Mouse (Mus musculus) erythroblast, embryonic 14.5 days (primary cell): Measurements from ENCODE around the gene Mustn1. TPM values are rescaled to one million over a fixed set of nuclear protein-coding genes. Genes with fewer than 3 reads are reported as not detected.

Experiments used
- H3K27me3 ChIP-seq: 2 replicates; pipeline ENCODE4 v1.6.1; 2012; ENCODE audit warnings: inconsistent platforms; ENCODE audit not compliant: control insufficient read depth
- H3K36me3 ChIP-seq: 2 replicates; pipeline ENCODE4 v1.6.1; 2012; ENCODE audit warnings: mild to moderate bottlenecking, inconsistent platforms; ENCODE audit not compliant: control insufficient read depth
- H3K4me1 ChIP-seq: 2 replicates; pipeline ENCODE4 v1.6.1; 2012; ENCODE audit warnings: inconsistent platforms; ENCODE audit not compliant: control insufficient read depth
- H3K4me3 ChIP-seq: replicated peaks from 2 replicates; pipeline ENCODE3; 2012; ENCODE audit warnings: moderate library complexity, mild to moderate bottlenecking, inconsistent platforms
- H3K9me3 ChIP-seq: 2 replicates; pipeline ENCODE4 v1.6.1; 2012; ENCODE audit warnings: low read length, inconsistent platforms, mixed read lengths; ENCODE audit not compliant: control insufficient read depth
- GATA1 ChIP-seq: IDR thresholded peaks from 2 replicates; pipeline ENCODE4 v1.6.1; 2012; ENCODE audit warnings: low read length, inconsistent platforms, mixed read lengths
- TAL1 ChIP-seq: IDR thresholded peaks from 3 replicates; pipeline ENCODE4 v1.6.1; 2012; ENCODE audit warnings: low read length, inconsistent platforms, mixed read lengths
- polyA plus RNA-seq: library from polyadenylated mRNA; stranded (reverse); fragments of >175 nt; gene quantifications from 2 replicates; pipeline ENCODE4 v1.2.3, GENCODE M21; 2012

The Mustn1 gene
- 0.03 TPM in 1 of 2 replicates, not detected in the other for polyA plus RNA-seq

DNA sequence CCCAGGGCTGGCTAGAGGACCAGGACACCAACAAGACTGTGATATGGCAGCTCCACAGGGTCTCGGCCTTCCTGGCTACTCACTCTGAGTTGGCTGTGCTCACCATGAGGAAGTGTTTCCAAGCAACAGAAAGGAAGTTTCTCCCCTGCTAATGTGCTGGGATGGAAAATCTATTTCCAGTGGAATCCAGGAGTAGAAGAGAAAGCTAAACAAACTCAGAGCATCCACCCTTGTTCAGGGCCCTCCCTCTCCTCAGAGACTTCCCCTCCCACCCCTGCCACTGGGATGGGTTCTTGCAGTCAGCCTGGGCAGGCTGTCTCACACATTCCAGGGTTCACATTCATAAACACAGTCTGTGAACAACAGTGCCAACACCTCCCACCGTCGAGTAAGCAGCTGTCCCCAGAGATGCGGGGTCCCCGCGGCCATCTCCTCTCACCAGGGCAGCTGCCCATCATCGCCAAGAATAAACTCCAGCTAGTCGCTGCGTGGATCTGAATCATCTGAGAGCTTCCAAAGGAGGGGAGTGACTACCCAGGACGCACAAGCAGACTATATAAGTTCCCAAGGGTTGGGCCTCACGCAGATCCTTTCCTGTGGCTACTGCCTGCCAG lies at the start of gene Mustn1:
Gene Mustn1 (plus strand): TSS at position 243 of the 614 bp plus-strand sequence.
- Histone ChIP-seq H3K36me3 (peaks cover 26% of the 10 kb centered on the region), H3K4me1 (peaks cover 15% of the 10 kb centered on the region), H3K9me3 (no peaks in the 10 kb centered on the region), H3K4me3 (no peak within 1 kb of the TSS), H3K27me3 (no peaks in the 10 kb centered on the region)
- TF ChIP-seq TAL1, result no peak
- no peak for TF ChIP-seq GATA1

DNA sequence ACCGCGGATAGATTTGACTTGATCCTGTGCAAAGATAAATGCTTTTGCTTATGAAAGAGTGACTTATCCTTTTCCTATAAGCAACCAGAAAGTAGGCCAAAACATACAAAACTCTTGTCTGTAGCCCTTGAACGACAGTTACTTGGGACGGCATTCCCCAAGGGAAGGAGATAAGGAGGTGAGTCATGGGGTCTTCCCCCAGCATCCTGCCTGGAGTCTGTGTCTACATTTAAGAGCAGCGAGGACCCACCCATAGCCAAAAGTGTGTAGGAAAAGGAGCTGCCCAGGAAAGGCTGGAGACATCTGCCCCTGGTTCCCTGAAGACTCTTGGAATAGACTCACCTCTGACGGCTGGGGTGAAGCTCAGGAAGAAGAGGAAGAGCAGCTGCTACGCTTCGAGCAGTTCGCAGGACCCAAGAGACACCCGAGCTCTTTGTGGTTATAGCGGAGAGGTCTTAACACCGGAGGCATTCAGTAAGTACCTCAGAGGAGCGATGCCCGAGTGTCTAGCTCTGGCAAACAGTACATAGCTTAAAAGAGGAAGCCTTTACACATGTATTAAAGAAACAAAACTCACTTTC lies 41.5 kb upstream of the Mustn1 start:
- Histone ChIP-seq H3K36me3 (peaks cover 31% of the 10 kb centered on the region), H3K9me3 (no peaks in the 10 kb centered on the region), H3K4me3 (no peak overlapping the region), H3K4me1 (no peaks in the 10 kb centered on the region), H3K27me3 (no peaks in the 10 kb centered on the region)
- TF ChIP-seq TAL1 (no peak), GATA1 (no peak)

DNA sequence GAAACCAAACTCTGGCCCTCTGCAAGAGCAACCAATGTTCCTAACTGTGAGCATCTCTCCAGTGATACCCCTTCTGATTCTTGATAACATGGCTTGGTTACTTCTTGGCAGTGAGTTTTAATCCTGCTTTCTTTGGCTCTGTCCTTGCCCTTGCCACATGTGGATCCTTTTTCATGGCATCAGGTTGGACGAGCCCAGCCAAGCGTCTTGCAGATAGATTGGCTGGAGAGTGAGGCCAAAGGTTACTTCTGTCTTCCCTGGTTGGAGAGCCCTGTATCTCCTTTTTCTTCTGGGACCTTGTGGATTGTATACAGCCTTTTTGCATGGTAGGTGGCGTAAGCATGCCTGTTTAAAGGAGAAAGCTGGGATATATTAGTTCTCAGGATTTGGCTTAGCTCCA lies 35.3 kb upstream of the Mustn1 start:
- H3K4me1 ChIP-seq, result no peaks in the 10 kb centered on the region; the same call in 1 of the 2 replicates
- H3K4me3 ChIP-seq, result no peak overlapping the region
- no peak for TF ChIP-seq TAL1
- H3K9me3 ChIP-seq, result no peaks in the 10 kb centered on the region
- peaks cover 11% of the 10 kb centered on the region for H3K36me3 ChIP-seq
- no peaks in the 10 kb centered on the region for H3K27me3 ChIP-seq

DNA sequence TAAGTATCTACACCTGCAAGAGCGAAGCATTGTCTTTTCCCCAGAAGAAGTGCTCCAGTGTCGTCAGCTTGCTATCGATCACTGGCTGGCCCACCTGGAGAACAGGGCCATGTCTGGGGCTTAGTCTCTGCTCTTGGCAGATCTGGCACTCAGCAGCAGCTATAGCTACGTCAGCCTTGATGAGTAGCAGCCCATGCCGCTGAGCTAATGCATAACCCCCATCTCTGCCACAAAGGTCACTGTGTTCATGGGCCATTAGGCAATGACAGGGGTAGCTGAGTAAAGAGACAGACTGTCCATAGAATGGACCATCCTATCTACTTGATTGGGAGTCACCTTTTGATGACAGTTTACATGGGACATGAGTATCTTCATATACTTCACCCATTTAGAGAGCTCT lies 28.5 kb upstream of the Mustn1 start:
- Histone ChIP-seq H3K36me3 (peaks cover 8% of the 10 kb centered on the region), H3K4me3 (no peak overlapping the region), H3K27me3 (no peaks in the 10 kb centered on the region), H3K4me1 (no peaks in the 10 kb centered on the region), H3K9me3 (no peaks in the 10 kb centered on the region)
- TF ChIP-seq GATA1 (no peak), TAL1 (no peak)

DNA sequence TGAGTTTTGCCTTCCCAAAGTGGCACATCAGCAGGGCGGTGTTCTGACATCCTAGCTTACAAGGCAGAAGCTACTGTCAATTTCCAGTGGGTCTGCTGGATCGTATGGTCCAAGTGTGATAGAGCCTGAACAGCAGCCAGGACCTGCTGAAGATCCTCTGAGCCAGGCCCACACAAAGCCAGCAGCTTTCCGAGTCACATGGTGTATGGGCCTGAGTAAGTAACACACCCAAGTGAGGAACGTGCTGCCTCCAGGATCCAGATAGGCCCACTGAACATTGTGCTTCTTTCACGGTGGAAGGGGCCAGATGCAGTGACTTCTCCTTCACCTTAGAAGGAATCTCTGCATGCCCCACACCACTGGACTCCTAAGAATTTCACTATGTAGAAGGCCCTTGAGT lies 26.7 kb upstream of the Mustn1 start:
- Histone ChIP-seq H3K4me1 (peaks cover 4% of the 10 kb centered on the region), H3K27me3 (no peaks in the 10 kb centered on the region), H3K36me3 (no peaks in the 10 kb centered on the region; the same call in 1 of the 2 replicates), H3K4me3 (no peak overlapping the region), H3K9me3 (no peaks in the 10 kb centered on the region)
- no peak for TF ChIP-seq TAL1
- TF ChIP-seq GATA1, result no peak

DNA sequence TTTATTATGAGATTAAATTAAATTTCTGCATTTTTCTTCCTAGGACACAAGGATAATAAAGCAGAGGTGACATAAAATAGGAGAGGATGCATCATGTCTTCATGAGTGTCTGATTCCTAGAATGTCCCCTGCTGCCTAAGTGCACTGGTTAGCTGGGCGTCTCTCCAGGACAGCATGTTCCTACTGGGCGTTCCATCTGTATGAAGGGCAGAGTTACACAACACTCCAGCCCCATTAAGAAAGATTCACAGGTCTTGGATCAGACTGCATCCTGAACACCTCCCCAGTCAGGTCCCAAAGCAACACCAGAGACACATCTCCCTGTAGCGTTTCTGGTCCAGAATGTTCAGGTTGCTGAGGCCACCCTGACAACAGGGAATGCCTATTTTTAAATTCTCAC lies 23.7 kb upstream of the Mustn1 start:
- no peak overlapping the region for H3K4me3 ChIP-seq
- no peak for TF ChIP-seq GATA1
- H3K9me3 ChIP-seq, result no peaks in the 10 kb centered on the region
- no peaks in the 10 kb centered on the region for H3K27me3 ChIP-seq
- H3K4me1 ChIP-seq, result peaks cover 4% of the 10 kb centered on the region
- H3K36me3 ChIP-seq, result no peaks in the 10 kb centered on the region; the same call in 1 of the 2 replicates

DNA sequence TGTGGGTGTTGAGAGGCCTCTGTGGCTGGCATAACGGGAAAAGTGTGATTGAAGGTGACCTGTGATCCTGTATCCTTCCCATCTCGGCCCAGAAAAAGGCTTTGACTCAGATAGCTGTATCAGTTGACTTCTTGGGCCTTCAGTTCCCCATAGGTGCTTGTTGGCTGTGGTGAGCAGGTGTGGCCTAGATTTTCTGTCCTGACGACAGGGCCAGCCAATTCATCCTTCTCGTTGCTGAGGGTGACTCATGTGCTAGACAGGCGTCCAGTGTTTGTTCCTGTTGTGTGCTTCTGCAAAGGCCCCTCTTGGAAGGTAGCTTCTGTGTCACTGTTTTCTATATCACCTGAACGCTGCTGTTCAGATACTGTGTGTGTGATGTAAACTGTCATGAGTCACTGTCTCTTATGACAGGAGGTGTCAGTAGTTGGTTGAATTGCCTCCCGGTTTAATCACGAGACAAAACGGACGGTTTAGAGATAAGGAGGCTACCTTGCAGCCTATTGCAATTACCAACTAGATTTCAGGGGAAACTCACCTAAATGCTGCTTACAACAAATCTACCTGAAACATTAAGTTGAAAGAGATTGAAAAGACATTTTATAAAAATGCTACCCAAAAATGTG lies 22.0 kb upstream of the Mustn1 start:
- no peaks in the 10 kb centered on the region for H3K27me3 ChIP-seq
- no peaks in the 10 kb centered on the region for H3K9me3 ChIP-seq
- peaks cover 4% of the 10 kb centered on the region for H3K4me1 ChIP-seq
- H3K4me3 ChIP-seq, result no peak overlapping the region
- TF ChIP-seq GATA1 (no peak), TAL1 (no peak)
- no peaks in the 10 kb centered on the region; the same call in 1 of the 2 replicates for H3K36me3 ChIP-seq

DNA sequence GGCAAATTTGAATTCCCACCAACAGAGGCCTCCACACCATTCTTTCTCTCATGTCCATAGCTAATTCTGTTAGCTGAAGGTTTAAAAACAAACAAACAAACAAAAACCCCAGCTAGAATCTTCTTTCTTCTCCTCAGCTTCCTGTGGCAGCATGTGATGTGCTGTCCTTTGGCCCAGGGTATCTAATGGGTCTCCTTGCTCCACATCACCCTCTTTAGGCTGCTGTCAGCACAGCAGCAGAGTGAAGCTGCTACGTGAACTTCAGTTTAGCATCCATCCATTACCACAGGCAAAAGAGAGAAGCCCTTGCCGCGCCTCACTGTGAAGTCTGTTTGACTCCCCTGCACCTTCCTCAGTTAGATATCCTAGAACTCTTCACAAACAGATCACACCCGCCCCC lies 21.0 kb upstream of the Mustn1 start:
- Histone ChIP-seq H3K4me1 (peaks cover 4% of the 10 kb centered on the region), H3K4me3 (no peak overlapping the region), H3K27me3 (no peaks in the 10 kb centered on the region), H3K36me3 (no peaks in the 10 kb centered on the region), H3K9me3 (no peaks in the 10 kb centered on the region)
- no peak for TF ChIP-seq TAL1
- TF ChIP-seq GATA1, result no peak

DNA sequence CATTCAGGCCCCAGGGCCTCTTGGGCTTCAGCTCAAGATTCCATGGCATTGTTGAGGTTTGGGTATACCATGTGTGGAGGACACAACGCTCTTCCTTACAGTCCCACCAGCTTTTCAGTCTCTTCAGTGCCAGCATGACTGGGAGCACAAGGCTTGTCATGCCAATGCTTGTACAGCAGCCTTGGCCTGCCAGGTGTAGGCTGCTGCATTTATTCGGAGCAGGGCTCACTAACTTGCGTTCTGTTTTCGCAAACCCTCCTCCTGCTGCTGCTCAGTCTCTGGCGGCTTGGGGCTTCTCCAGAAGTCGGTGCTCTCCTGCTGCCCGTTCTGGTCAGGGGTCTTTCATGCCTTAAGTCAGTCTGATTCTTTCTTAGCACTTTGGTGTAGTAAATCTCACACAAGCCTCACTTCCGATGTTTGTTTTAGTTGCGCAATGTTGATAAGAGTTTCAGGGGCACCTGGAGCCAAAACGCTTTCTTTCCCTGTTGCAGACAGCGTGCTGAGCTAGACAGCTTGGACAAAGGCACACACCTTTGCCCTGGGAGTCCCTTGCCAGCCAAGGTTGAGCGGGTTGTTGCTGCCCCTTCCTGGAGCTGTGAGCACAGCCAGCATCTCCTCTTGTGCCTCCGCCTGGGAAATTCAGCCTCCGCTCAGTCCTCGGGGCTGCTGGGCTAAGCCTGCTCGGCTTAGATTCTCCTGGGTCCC lies 17.4 kb upstream of the Mustn1 start:
- no peak for TF ChIP-seq TAL1
- no peak for TF ChIP-seq GATA1
- Histone ChIP-seq H3K36me3 (peaks cover 28% of the 10 kb centered on the region), H3K4me1 (peaks cover 4% of the 10 kb centered on the region), H3K4me3 (no peak overlapping the region), H3K9me3 (no peaks in the 10 kb centered on the region), H3K27me3 (no peaks in the 10 kb centered on the region)
